Mouse (Mus musculus): ENCODE measurements around the gene Ghdc.

Gene Ghdc

GRCm38 (mm10) chr11:100718462-100718861 lies 52.3 kb downstream of the Ghdc start:
- no peak for DNase-seq (ENCODE audit: low read depth)

- DNase-seq (ENCODE audit: low read depth), result no peak
Measured at GRCm38 (mm10) chr11:100716649-100717048, 54.1 kb downstream of the Ghdc start.

Data from NIH3T3 (cell line).